Mouse (Mus musculus): ENCODE data around the gene Lrrc51.

- TF ChIP-seq CTCF (IDR thresholded peaks at IDR 0.05; ENCODE audit: low read depth) (no peak), EP300 (IDR thresholded peaks at IDR 0.05; ENCODE audit: low read depth) (no peak)
Measured at GRCm38 (mm10) chr7:101863415-101863814, 70.3 kb downstream of the Lrrc51 start, which contains the start of gene Anapc15.

Measured in liver, embryonic 14.5 days (tissue).